Mouse (Mus musculus): Measurements from ENCODE around the gene Itpkb. TPM values are rescaled to one million over a fixed set of nuclear protein-coding genes. Genes with fewer than 3 reads are reported as not detected.
"Not testable (repeated sequence)": the region's sequence is repeated elsewhere in the genome, so short reads cannot be mapped to it uniquely, and the experiment has no call there.

The Itpkb gene
- total and polyA plus RNA-seq, 3 experiments, result 14.6 to 17.8 (median 16.9) TPM

DNA sequence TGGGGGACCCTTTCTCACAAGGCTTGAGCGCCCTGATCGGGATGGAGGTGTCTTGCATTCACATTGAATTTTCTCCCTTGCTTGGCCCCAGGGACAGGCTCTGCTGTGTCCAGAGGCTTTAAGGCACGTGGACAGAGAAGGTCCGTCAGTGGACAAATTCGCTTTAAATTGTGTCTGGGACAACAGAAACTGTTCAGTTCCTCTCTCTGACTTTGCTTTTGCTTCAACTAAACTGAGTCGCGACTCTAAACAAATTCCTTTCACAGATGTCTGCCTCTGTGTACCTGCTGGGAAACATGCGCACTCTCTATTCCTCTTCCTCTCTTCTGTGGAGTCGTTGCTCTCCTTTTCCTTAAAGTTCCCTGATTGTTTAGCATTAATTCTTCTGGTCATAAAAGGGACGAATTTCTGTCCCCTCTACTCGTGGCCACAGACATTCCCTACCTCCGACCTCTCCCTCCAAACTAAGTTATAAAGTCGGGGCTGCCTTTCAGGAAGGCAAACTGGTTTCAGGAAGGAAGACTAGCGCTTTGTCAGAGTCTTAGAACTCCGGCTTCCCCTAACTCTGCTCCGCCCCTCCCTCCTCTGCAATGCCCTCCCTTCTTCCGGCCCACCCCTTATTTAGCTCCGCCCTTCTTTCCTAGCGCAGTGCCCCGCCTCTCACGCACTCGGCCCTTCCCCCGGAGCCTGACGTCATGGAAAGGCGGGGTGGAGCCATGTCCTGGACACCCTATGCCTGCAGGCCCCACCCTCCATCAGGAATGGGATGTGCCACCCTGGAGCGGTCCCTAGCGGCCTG is 56.9 kb downstream of the Itpkb start:
- TF ChIP-seq GATA1 (IDR thresholded peaks at IDR 0.05; ENCODE audit: borderline replicate concordance, low read length) (no peak), TAL1 (conservative IDR thresholded peaks at IDR 0.05; ENCODE audit: low read depth, low read length) (no peak), GATA2 (IDR thresholded peaks at IDR 0.05; ENCODE audit: borderline replicate concordance, low read depth, low read length) (no peak), POLR2AphosphoS5 (IDR thresholded peaks at IDR 0.05; ENCODE audit: insufficient replicate concordance, low read depth, low read length) (no peak), CTCF (IDR thresholded peaks at IDR 0.05; ENCODE audit: low read depth, low read length) (no peak)
- peaks cover 62% of the 10 kb centered on the region for H3K4me1 ChIP-seq (ENCODE audit: insufficient read depth, low read depth, low read length)
- H3K4me3 ChIP-seq (ENCODE audit: low read depth, low read length), result peak overlapping the region; percentile 64
- ATAC-seq (ENCODE audit: extremely low read depth, insufficient number of reproducible peaks, low FRiP score, poor library complexity, severe bottlenecking) (peak; percentile 99), DNase-seq (ENCODE audit: low spot score) (peak; percentile 87)
- no peaks in the 10 kb centered on the region for H3K27me3 ChIP-seq (ENCODE audit: insufficient read depth, low read length)
- H3K9me3 ChIP-seq (replicated peaks), result no peaks in the 10 kb centered on the region
- peaks cover 48% of the 10 kb centered on the region for H3K36me3 ChIP-seq (replicated peaks)

- DNase-seq (ENCODE audit: low spot score) (no peak), ATAC-seq (ENCODE audit: extremely low read depth, insufficient number of reproducible peaks, low FRiP score, poor library complexity, severe bottlenecking) (no peak)
- no peak for TF ChIP-seq GATA2 (IDR thresholded peaks at IDR 0.05; ENCODE audit: borderline replicate concordance, low read depth, low read length)
- no peak for TF ChIP-seq POLR2AphosphoS5 (IDR thresholded peaks at IDR 0.05; ENCODE audit: insufficient replicate concordance, low read depth, low read length)
- TF ChIP-seq TAL1 (conservative IDR thresholded peaks at IDR 0.05; ENCODE audit: low read depth, low read length), result no peak
- no peak for TF ChIP-seq GATA1 (IDR thresholded peaks at IDR 0.05; ENCODE audit: borderline replicate concordance, low read length)
- TF ChIP-seq CTCF (IDR thresholded peaks at IDR 0.05; ENCODE audit: low read depth, low read length), result no peak
- Histone ChIP-seq H3K4me3 (ENCODE audit: low read depth, low read length) (peak overlapping the region; percentile 64), H3K27me3 (ENCODE audit: insufficient read depth, low read length) (no peaks in the 10 kb centered on the region), H3K4me1 (ENCODE audit: insufficient read depth, low read depth, low read length) (peaks cover 62% of the 10 kb centered on the region), H3K9me3 (replicated peaks) (no peaks in the 10 kb centered on the region), H3K36me3 (replicated peaks) (peaks cover 46% of the 10 kb centered on the region)
Observed at GRCm38 (mm10) chr1:180387750-180388480, 57.6 kb downstream of the Itpkb start.

- TF ChIP-seq CTCF (IDR thresholded peaks at IDR 0.05; ENCODE audit: low read depth, low read length) (no peak), GATA1 (IDR thresholded peaks at IDR 0.05; ENCODE audit: borderline replicate concordance, low read length) (no peak), POLR2AphosphoS5 (IDR thresholded peaks at IDR 0.05; ENCODE audit: insufficient replicate concordance, low read depth, low read length) (no peak), TAL1 (conservative IDR thresholded peaks at IDR 0.05; ENCODE audit: low read depth, low read length) (no peak), GATA2 (IDR thresholded peaks at IDR 0.05; ENCODE audit: borderline replicate concordance, low read depth, low read length) (no peak)
- no peak for DNase-seq (ENCODE audit: low spot score)
- Histone ChIP-seq H3K27me3 (ENCODE audit: insufficient read depth, low read length) (no peaks in the 10 kb centered on the region), H3K4me1 (ENCODE audit: insufficient read depth, low read depth, low read length) (peaks cover 62% of the 10 kb centered on the region), H3K4me3 (ENCODE audit: low read depth, low read length) (no peak overlapping the region), H3K36me3 (replicated peaks) (peaks cover 46% of the 10 kb centered on the region), H3K9me3 (replicated peaks) (no peaks in the 10 kb centered on the region)
- ATAC-seq (ENCODE audit: extremely low read depth, insufficient number of reproducible peaks, low FRiP score, poor library complexity, severe bottlenecking), result no peak
Observed at GRCm38 (mm10) chr1:180388481-180388880, 58.2 kb downstream of the Itpkb start.

DNA sequence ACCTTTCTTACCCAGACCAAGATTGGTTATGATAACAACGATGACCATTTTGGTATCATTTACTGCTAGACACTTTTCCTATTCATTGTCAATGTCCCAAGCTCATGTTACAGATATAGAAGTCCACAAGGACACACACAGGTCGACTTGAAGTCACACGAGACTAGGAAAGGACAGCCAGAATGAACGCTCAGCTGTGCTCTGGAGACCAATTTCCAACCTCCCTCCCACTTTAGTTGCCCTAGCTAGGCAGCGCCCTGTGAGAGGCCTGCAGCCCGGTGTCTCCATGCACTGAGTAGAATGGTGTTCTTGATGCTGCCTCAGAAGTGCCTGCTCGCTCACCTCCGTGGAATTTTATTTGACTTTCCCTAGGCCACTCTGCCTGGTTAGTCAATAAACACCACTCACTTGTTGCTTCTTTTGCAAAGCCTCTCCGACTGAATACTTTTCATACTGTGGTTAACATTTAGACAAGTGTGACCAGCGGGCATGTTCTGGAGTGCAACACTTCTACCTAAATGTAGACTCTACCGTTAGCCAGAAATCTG is 59.0 kb downstream of the Itpkb start:
- Histone ChIP-seq H3K36me3 (replicated peaks) (peaks cover 47% of the 10 kb centered on the region), H3K4me1 (ENCODE audit: insufficient read depth, low read depth, low read length) (peaks cover 60% of the 10 kb centered on the region)
- not testable (repeated sequence) for DNase-seq (ENCODE audit: low spot score); ATAC-seq (ENCODE audit: extremely low read depth, insufficient number of reproducible peaks, low FRiP score, poor library complexity, severe bottlenecking); H3K4me3 ChIP-seq (ENCODE audit: low read depth, low read length); H3K9me3 ChIP-seq (replicated peaks); H3K27me3 ChIP-seq (ENCODE audit: insufficient read depth, low read length)

- Histone ChIP-seq H3K9me3 (replicated peaks) (no peaks in the 10 kb centered on the region), H3K4me1 (ENCODE audit: insufficient read depth, low read depth, low read length) (peaks cover 50% of the 10 kb centered on the region), H3K36me3 (replicated peaks) (peaks cover 48% of the 10 kb centered on the region), H3K27me3 (ENCODE audit: insufficient read depth, low read length) (no peaks in the 10 kb centered on the region), H3K4me3 (ENCODE audit: low read depth, low read length) (no peak overlapping the region)
- DNase-seq (ENCODE audit: low spot score) (no peak), ATAC-seq (ENCODE audit: extremely low read depth, insufficient number of reproducible peaks, low FRiP score, poor library complexity, severe bottlenecking) (no peak)
- TF ChIP-seq GATA2 (IDR thresholded peaks at IDR 0.05; ENCODE audit: borderline replicate concordance, low read depth, low read length) (no peak), TAL1 (conservative IDR thresholded peaks at IDR 0.05; ENCODE audit: low read depth, low read length) (no peak), CTCF (IDR thresholded peaks at IDR 0.05; ENCODE audit: low read depth, low read length) (no peak), GATA1 (IDR thresholded peaks at IDR 0.05; ENCODE audit: borderline replicate concordance, low read length) (no peak), POLR2AphosphoS5 (IDR thresholded peaks at IDR 0.05; ENCODE audit: insufficient replicate concordance, low read depth, low read length) (no peak)
Observed at GRCm38 (mm10) chr1:180390321-180390731, 60.0 kb downstream of the Itpkb start.

All from G1E (cell line).